Mouse (Mus musculus) limb, embryonic 14.5 days (tissue): ENCODE results near the gene Akap6. TPM values are rescaled to one million over a fixed set of nuclear protein-coding genes. Genes with fewer than 3 reads are reported as not detected.
A peak's percentile ranks its signal among the peaks of the same experiment; 100 is the strongest.

Source experiments
- ATAC-seq: fragments of 200-750 bp; cut with Nextera tagmentation; 2 replicates; pipeline ENCODE4 v1.8.0; 2017; ENCODE audit warnings: low read depth, moderate number of reproducible peaks, moderate TSS enrichment; ENCODE audit not compliant: low FRiP score
- DNase-seq: peaks from one replicate; pipeline ENCODE4 v3.0.0-alpha.2; 2015; ENCODE audit warnings: low spot score
- H3K27ac ChIP-seq: fragments of 300-500 bp; sonication (generic); replicated peaks from 2 replicates; pipeline ENCODE4 v1.5.1; 2014; ENCODE audit warnings: low read depth, mild to moderate bottlenecking, low read length, moderate library complexity, mixed read lengths
- H3K27me3 ChIP-seq: fragments of 300-500 bp; sonication (generic); 2 replicates; pipeline ENCODE4 v1.6.1; 2014; ENCODE audit warnings: low read length, mixed read lengths; ENCODE audit not compliant: control insufficient read depth, insufficient read depth
- H3K36me3 ChIP-seq: fragments of 300-500 bp; sonication (generic); 2 replicates; pipeline ENCODE4 v1.6.1; 2014; ENCODE audit warnings: mild to moderate bottlenecking, low read length, moderate library complexity, mixed read lengths; ENCODE audit not compliant: control insufficient read depth, insufficient read depth
- H3K4me1 ChIP-seq: fragments of 300-500 bp; sonication (generic); 2 replicates; pipeline ENCODE4 v1.6.1; 2014; ENCODE audit warnings: antibody characterized with exemption, low read length, mixed read lengths; ENCODE audit not compliant: control insufficient read depth, insufficient read depth
- H3K4me2 ChIP-seq: fragments of 300-500 bp; sonication (generic); replicated peaks from 2 replicates; pipeline ENCODE4 v1.6.1; 2014; ENCODE audit warnings: low read depth, mild to moderate bottlenecking, low read length, moderate library complexity; ENCODE audit not compliant: severe bottlenecking
- H3K4me3 ChIP-seq: fragments of 300-500 bp; sonication (generic); replicated peaks from 2 replicates; pipeline ENCODE4 v1.5.1; 2014; ENCODE audit warnings: low read length
- H3K9ac ChIP-seq: fragments of 300-500 bp; sonication (generic); 2 replicates; pipeline ENCODE4 v1.6.1; 2014; ENCODE audit warnings: mild to moderate bottlenecking, low read depth, low read length, moderate library complexity; ENCODE audit not compliant: severe bottlenecking
- H3K9me3 ChIP-seq: fragments of 300-500 bp; sonication (generic); 2 replicates; pipeline ENCODE4 v1.6.1; 2016; ENCODE audit warnings: low read length; ENCODE audit not compliant: control insufficient read depth
- POLR2A ChIP-seq: fragments of 200-500 bp; IDR thresholded peaks from 2 replicates; pipeline ENCODE4 v1.8.0; 2012; ENCODE audit warnings: inconsistent platforms, mild to moderate bottlenecking, moderate library complexity, borderline replicate concordance; ENCODE audit not compliant: insufficient read depth, insufficient read length; ENCODE audit errors: extremely low read depth
- WGBS: fragments of 180-500 bp; shearing (Covaris S2); extraction: QIAGEN DNeasy Blood & Tissue Kit; methylation state at CpG from one replicate; pipeline ENCODE4 v1.1.7; 2014; 5-methylcytosine and 5-hydroxymethylcytosine counted together
- polyA plus RNA-seq, 2 experiments: library from polyadenylated mRNA; depleted of rRNA in 1 of 2; stranded (reverse) in 1 of 2; unstranded in 1 of 2; fragments of >200 nt; fragmentation: Nextera tagmentation in 1 of 2; extraction: Ambion mirVana in 1 of 2; gene quantifications; 2 replicates each; pipeline versions ENCODE4 v1.2.1 to v1.2.3; 2012 to 2014

Akap6 gene
- polyA plus RNA-seq, 2 experiments, result 1.2 to 1.6 TPM

- ATAC-seq (no peak), DNase-seq (no peak)
- H3K4me2 ChIP-seq, result no peak overlapping the region
- H3K9me3 ChIP-seq, result no peaks in the 10 kb centered on the region
- no peak overlapping the region for H3K27ac ChIP-seq
- peaks cover 15% of the 10 kb centered on the region for H3K4me1 ChIP-seq
- H3K4me3 ChIP-seq, result no peak overlapping the region
- no peaks in the 10 kb centered on the region for H3K27me3 ChIP-seq
- WGBS, result 84% methylated on average over 3 of the region's 3 CpGs
- H3K36me3 ChIP-seq, result no peaks in the 10 kb centered on the region
- H3K9ac ChIP-seq, result no peak overlapping the region
- no peak for TF ChIP-seq POLR2A
Measured at GRCm38 (mm10) chr12:52769561-52769960, 70.4 kb downstream of the Akap6 start.

GRCm38 (mm10) chr12:52771931-52772330, 72.7 kb downstream of the Akap6 start:
- no peaks in the 10 kb centered on the region for H3K36me3 ChIP-seq
- H3K4me2 ChIP-seq, result no peak overlapping the region
- no peak overlapping the region for H3K27ac ChIP-seq
- DNase-seq (no peak), ATAC-seq (no peak)
- no peaks in the 10 kb centered on the region for H3K9me3 ChIP-seq
- H3K27me3 ChIP-seq, result no peaks in the 10 kb centered on the region
- no peak overlapping the region for H3K9ac ChIP-seq
- 72% methylated on average over 7 of the region's 7 CpGs for WGBS
- H3K4me3 ChIP-seq, result no peak overlapping the region
- peaks cover 15% of the 10 kb centered on the region for H3K4me1 ChIP-seq
- TF ChIP-seq POLR2A, result no peak

- Histone ChIP-seq H3K9ac (no peak overlapping the region), H3K4me2 (no peak overlapping the region), H3K27ac (peak overlapping the region; percentile 67), H3K36me3 (no peaks in the 10 kb centered on the region), H3K4me1 (peaks cover 15% of the 10 kb centered on the region), H3K9me3 (no peaks in the 10 kb centered on the region), H3K27me3 (no peaks in the 10 kb centered on the region), H3K4me3 (no peak overlapping the region)
- DNase-seq (peak; percentile 60), ATAC-seq (peak; percentile 51; the same call in 1 of the 2 replicates)
- 36% methylated on average over 9 of the region's 11 CpGs for WGBS
- no peak for TF ChIP-seq POLR2A
Measured at GRCm38 (mm10) chr12:52772494-52773280, 73.5 kb downstream of the Akap6 start.

- no peak for TF ChIP-seq POLR2A
- Histone ChIP-seq H3K4me3 (no peak overlapping the region), H3K4me2 (no peak overlapping the region), H3K36me3 (no peaks in the 10 kb centered on the region), H3K9me3 (no peaks in the 10 kb centered on the region), H3K9ac (no peak overlapping the region), H3K27me3 (no peaks in the 10 kb centered on the region), H3K4me1 (peaks cover 15% of the 10 kb centered on the region), H3K27ac (no peak overlapping the region)
- DNase-seq, result peak; percentile 16
- WGBS, result 61% methylated on average over 3 of the region's 3 CpGs
- ATAC-seq, result no peak
Measured at GRCm38 (mm10) chr12:52773847-52774246, 74.7 kb downstream of the Akap6 start.

GRCm38 (mm10) chr12:52774382-52774781, 75.2 kb downstream of the Akap6 start:
- no peaks in the 10 kb centered on the region for H3K9me3 ChIP-seq
- 31% methylated on average over 6 of the region's 6 CpGs for WGBS
- DNase-seq, result peak; percentile 40
- H3K4me3 ChIP-seq, result no peak overlapping the region
- H3K4me1 ChIP-seq, result peaks cover 15% of the 10 kb centered on the region
- H3K27ac ChIP-seq, result no peak overlapping the region
- no peak for TF ChIP-seq POLR2A
- ATAC-seq, result no peak
- H3K27me3 ChIP-seq, result no peaks in the 10 kb centered on the region
- H3K4me2 ChIP-seq, result no peak overlapping the region
- H3K36me3 ChIP-seq, result no peaks in the 10 kb centered on the region
- H3K9ac ChIP-seq, result no peak overlapping the region
